ENCODE assay signal across 18 mouse cellular contexts in the genomic region with DNA sequence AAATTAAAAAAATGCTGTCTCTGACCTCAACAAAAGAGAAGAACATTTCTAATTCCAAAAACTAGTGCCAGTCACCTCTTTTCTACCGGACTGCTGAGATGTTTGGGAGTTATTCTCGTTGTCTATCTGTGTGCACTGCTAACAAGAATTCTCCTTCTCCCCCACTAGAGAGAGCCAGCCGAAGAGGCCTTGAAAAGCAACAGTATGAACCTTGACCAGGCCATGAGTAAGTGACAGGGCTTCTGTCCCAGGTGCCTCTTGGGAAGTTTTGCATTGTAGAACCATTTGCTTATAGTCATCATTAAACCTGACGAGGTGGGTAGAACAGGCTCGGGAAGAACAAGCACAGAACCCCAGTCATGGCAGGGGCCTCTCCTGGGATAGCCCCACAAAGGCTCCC. TPM values are rescaled to one million over a fixed set of nuclear protein-coding genes. Genes with fewer than 3 reads are reported as not detected.
"Had no signal": no experiment of that assay in that cellular context is flagged by ENCODE, and none has a peak within 500 bp of the region (broad histone marks: within the 10 kb centered on the region; RNA-seq: fewer than 3 reads in every experiment).

No protein-coding gene starts in this region.

- H3K9ac ChIP-seq: lung, embryonic 14.5 days; midbrain, embryonic 12.5 days; neural tube, embryonic 13.5 days; neural tube, embryonic 15.5 days had no signal

- H3K27me3 ChIP-seq: midbrain, embryonic 12.5 days; neural tube, embryonic 13.5 days; neural tube, embryonic 15.5 days had no signal

- DNase-seq: lung, embryonic 14.5 days; lung, postnatal 10 days; lung, postnatal 4 days; midbrain, embryonic 14.5 days; retina, postnatal 1 day; right cerebral cortex, adult 18-20 months; right cerebral cortex, postnatal 25 days; right cerebral cortex, postnatal 4 days; spleen, adult 18-20 months; thymus, adult 18-20 months; thymus, postnatal 14 days; thymus, postnatal 36 days had no signal

- ATAC-seq: midbrain, embryonic 16.5 days had no signal

- H3K27ac ChIP-seq: midbrain, embryonic 10.5 days; midbrain, embryonic 12.5 days; neural tube, embryonic 13.5 days; neural tube, embryonic 15.5 days had no signal

- H3K4me3 ChIP-seq: midbrain, embryonic 10.5 days; midbrain, embryonic 12.5 days; myocyte; neural tube, embryonic 13.5 days; neural tube, embryonic 15.5 days had no signal

- H3K4me2 ChIP-seq: lung, embryonic 14.5 days; midbrain, embryonic 12.5 days; neural tube, embryonic 13.5 days; neural tube, embryonic 15.5 days had no signal

- H3K4me1 ChIP-seq: midbrain, embryonic 10.5 days; midbrain, embryonic 12.5 days; neural tube, embryonic 13.5 days; neural tube, embryonic 15.5 days had no signal

- H3K9me3 ChIP-seq: midbrain, embryonic 10.5 days; midbrain, embryonic 12.5 days; neural tube, embryonic 13.5 days; neural tube, embryonic 15.5 days had no signal

RNA-seq across cellular contexts. Expression of a gene that starts 59.3 kb away (rescaled TPM):
- polyA plus RNA-seq: midbrain, embryonic 14.5 days; midbrain, embryonic 16.5 days; myocyte; neural tube, embryonic 15.5 days had no signal
